Mouse (Mus musculus): ENCODE results near the gene Eya4.

DNA sequence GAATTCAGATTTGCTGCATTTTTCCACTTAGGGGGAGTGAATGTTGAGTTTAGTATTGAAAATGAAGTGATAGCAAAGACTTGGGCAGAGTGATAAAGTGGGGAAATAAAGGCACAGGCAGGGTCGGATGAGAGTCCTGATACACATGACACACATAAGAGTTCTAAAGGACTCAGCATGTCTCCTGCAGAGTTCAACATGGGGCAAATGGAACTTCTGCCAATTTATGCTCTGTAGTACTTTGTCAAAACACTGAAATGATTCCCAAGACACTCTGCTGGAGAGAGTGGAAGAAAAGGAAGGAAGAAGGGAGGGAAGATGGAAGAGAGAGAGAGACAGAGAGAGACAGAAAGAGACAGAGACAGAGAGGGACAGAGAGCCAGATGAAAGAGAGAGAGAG, 222.6 kb downstream of the Eya4 start:
- TF ChIP-seq POLR2A (IDR thresholded peaks at IDR 0.05; ENCODE audit: low read depth, low read length) (no peak), CTCF (conservative IDR thresholded peaks at IDR 0.05; ENCODE audit: insufficient read depth, insufficient read length, low read depth, low read length) (no peak)
